14 mouse cellular contexts compared by ENCODE assay signal in the genomic region with DNA sequence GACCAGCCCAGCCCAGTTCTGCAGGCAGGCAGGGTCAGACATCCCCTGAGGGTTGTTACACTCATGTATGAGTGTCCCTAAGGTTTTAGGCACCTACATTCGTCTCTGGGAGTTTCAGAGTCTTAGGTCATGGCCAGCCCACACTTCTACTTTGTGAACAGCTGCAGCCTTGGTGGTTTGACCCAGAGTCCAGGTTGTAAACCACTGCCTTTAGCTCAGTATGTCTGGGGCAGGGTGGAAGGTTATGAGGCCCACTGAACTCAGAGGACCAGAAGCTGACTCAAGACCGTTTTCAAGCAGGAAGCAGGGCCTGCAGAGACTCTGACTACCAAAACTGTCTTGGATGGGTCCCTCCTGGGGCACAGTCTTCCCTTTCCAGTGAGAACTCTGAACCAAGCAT.
"Had no signal": no experiment of that assay in that cellular context is flagged by ENCODE, and none has a peak within 500 bp of the region (broad histone marks: within the 10 kb centered on the region; RNA-seq: fewer than 3 reads in every experiment).

No protein-coding gene starts in this region.

- H3K27ac ChIP-seq: kidney, postnatal 0 days; limb, embryonic 15.5 days; liver, embryonic 13.5 days; midbrain, embryonic 15.5 days; neural tube, embryonic 12.5 days; stomach, postnatal 0 days had no signal

- DNase-seq: kidney, adult 9 months; kidney, postnatal 36 days; layer of hippocampus, adult 9-11 months; layer of hippocampus, postnatal 36 days; liver, embryonic 13.5 days; lung, adult 2 months; right cerebral cortex, postnatal 4 days; thymus, postnatal 25 days had no signal

- H3K4me2 ChIP-seq: limb, embryonic 15.5 days; liver, embryonic 13.5 days; midbrain, embryonic 11.5 days; midbrain, embryonic 15.5 days; neural tube, embryonic 12.5 days had no signal

- H3K36me3 ChIP-seq: limb, embryonic 15.5 days; liver, embryonic 13.5 days; midbrain, embryonic 15.5 days; neural tube, embryonic 12.5 days had no signal

- H3K9ac ChIP-seq: limb, embryonic 15.5 days; liver, embryonic 13.5 days; midbrain, embryonic 15.5 days; neural tube, embryonic 12.5 days had no signal

- H3K9me3 ChIP-seq: limb, embryonic 15.5 days; liver, embryonic 13.5 days; midbrain, embryonic 15.5 days; neural tube, embryonic 12.5 days had no signal

- ATAC-seq: midbrain, embryonic 15.5 days had no signal

- H3K4me3 ChIP-seq: limb, embryonic 15.5 days; liver, embryonic 13.5 days; midbrain, embryonic 15.5 days; neural tube, embryonic 12.5 days had no signal
